Mouse (Mus musculus) cortical plate, adult 2 months (tissue): ENCODE results near the gene Sept7. TPM values are rescaled to one million over a fixed set of nuclear protein-coding genes. Genes with fewer than 3 reads are reported as not detected.
A peak's percentile ranks its signal among the peaks of the same experiment; 100 is the strongest.
"Not testable (repeated sequence)": the region's sequence is repeated elsewhere in the genome, so short reads cannot be mapped to it uniquely, and the experiment has no call there.

ENCODE experiments used
- H3K27ac ChIP-seq: fragments of 200-500 bp; 2 replicates; pipeline ENCODE4 v1.5.1; 2012; ENCODE audit warnings: low read length, control low read depth, inconsistent platforms; ENCODE audit not compliant: insufficient read depth
- H3K4me1 ChIP-seq: fragments of 200-500 bp; 2 replicates; pipeline ENCODE4 v1.6.1; 2011; ENCODE audit warnings: low read length; ENCODE audit not compliant: control insufficient read depth, insufficient read depth
- H3K4me3 ChIP-seq: fragments of 200-500 bp; 2 replicates; pipeline ENCODE4 v1.5.1; 2011; ENCODE audit warnings: mild to moderate bottlenecking, low read length, control low read depth; ENCODE audit not compliant: insufficient read depth
- CTCF ChIP-seq: fragments of 200-500 bp; IDR thresholded peaks from 2 replicates; pipeline ENCODE4 v1.5.1; 2011; ENCODE audit warnings: mild to moderate bottlenecking, control low read depth, low read length; ENCODE audit not compliant: insufficient read depth; ENCODE audit errors: extremely low read depth
- POLR2A ChIP-seq: fragments of 200-500 bp; IDR thresholded peaks from 2 replicates; pipeline ENCODE4 v1.6.1; 2011; ENCODE audit warnings: mild to moderate bottlenecking, low read length, control low read depth; ENCODE audit not compliant: insufficient read depth; ENCODE audit errors: extremely low read depth
- polyA plus RNA-seq: library from polyadenylated mRNA; depleted of rRNA; stranded (reverse); fragments of >200 nt; gene quantifications from 2 replicates; pipeline ENCODE4 v1.2.3, GENCODE M21; 2012

Gene Sept7
- polyA plus RNA-seq, 1 experiment: 335 TPM

GRCm38 (mm10) chr9:25230213-25231039 lies 21.8 kb upstream of the Sept7 start:
- H3K4me3 ChIP-seq: no peak overlapping the region
- TF ChIP-seq POLR2A (no peak), CTCF (no peak)
- H3K27ac ChIP-seq: 0 out of 2 replicates have a peak overlapping the region, but pooled peaks have one; percentile 65
- H3K4me1 ChIP-seq: no peaks in the 10 kb centered on the region

GRCm38 (mm10) chr9:25241065-25241464 lies 11.2 kb upstream of the Sept7 start:
- TF ChIP-seq POLR2A: no peak
- TF ChIP-seq CTCF: no peak
- Histone ChIP-seq H3K4me1 (no peaks in the 10 kb centered on the region; the same call in 1 of the 2 replicates), H3K27ac (peak overlapping the region; percentile 86), H3K4me3 (no peak overlapping the region)

- not testable (repeated sequence) for H3K4me1 ChIP-seq, H3K27ac ChIP-seq, H3K4me3 ChIP-seq
Observed at GRCm38 (mm10) chr9:25241783-25242182, 10.5 kb upstream of the Sept7 start.

- Histone ChIP-seq H3K27ac (no peak overlapping the region), H3K4me3 (no peak overlapping the region), H3K4me1 (no peaks in the 10 kb centered on the region; the same call in 1 of the 2 replicates)
- TF ChIP-seq POLR2A: no peak
- no peak for TF ChIP-seq CTCF
Observed at GRCm38 (mm10) chr9:25242266-25242665, 10.0 kb upstream of the Sept7 start.

GRCm38 (mm10) chr9:25243926-25244657 lies 8.1 kb upstream of the Sept7 start:
- TF ChIP-seq CTCF (no peak), POLR2A (no peak)
- Histone ChIP-seq H3K4me3 (no peak overlapping the region), H3K27ac (0 out of 2 replicates have a peak overlapping the region, but pooled peaks have one; percentile 35), H3K4me1 (no peaks in the 10 kb centered on the region; the same call in 1 of the 2 replicates)

GRCm38 (mm10) chr9:25245125-25245524 lies 7.1 kb upstream of the Sept7 start:
- Histone ChIP-seq H3K27ac (no peak overlapping the region), H3K4me1 (no peaks in the 10 kb centered on the region; the same call in 1 of the 2 replicates), H3K4me3 (no peak overlapping the region)
- TF ChIP-seq POLR2A (no peak), CTCF (no peak)

GRCm38 (mm10) chr9:25246508-25246907 lies 5.7 kb upstream of the Sept7 start:
- TF ChIP-seq CTCF (no peak), POLR2A (no peak)
- Histone ChIP-seq H3K4me1 (no peaks in the 10 kb centered on the region; the same call in 1 of the 2 replicates), H3K4me3 (no peak overlapping the region), H3K27ac (peak overlapping the region; percentile 40; the same call in 1 of the 2 replicates)

GRCm38 (mm10) chr9:25251174-25251573 lies 1.1 kb upstream of the Sept7 start:
- peak overlapping the region; percentile 95 for H3K4me3 ChIP-seq
- H3K27ac ChIP-seq: peak overlapping the region; percentile 98
- H3K4me1 ChIP-seq: no peaks in the 10 kb centered on the region; the same call in 1 of the 2 replicates
- no peak for TF ChIP-seq POLR2A
- TF ChIP-seq CTCF: no peak

GRCm38 (mm10) chr9:25251611-25252282 lies 492 bp upstream of the Sept7 start:
- TF ChIP-seq CTCF (no peak), POLR2A (peak; percentile 47; the same call in 1 of the 2 replicates)
- H3K4me1 ChIP-seq: no peaks in the 10 kb centered on the region; the same call in 1 of the 2 replicates
- H3K4me3 ChIP-seq: peak overlapping the region; percentile 95
- peak overlapping the region; percentile 98 for H3K27ac ChIP-seq
